Mouse (Mus musculus): ENCODE measurements at regions not wholly inside any gene's neighbourhood (a gene's known extent, or its start where the extent isn't known, plus 50 kb on each side); places are given as distances from the start of the nearest gene placed in this dataset.
"Not testable (repeated sequence)": the region's sequence is repeated elsewhere in the genome, so short reads cannot be mapped to it uniquely, and the experiment has no call there.

DNA sequence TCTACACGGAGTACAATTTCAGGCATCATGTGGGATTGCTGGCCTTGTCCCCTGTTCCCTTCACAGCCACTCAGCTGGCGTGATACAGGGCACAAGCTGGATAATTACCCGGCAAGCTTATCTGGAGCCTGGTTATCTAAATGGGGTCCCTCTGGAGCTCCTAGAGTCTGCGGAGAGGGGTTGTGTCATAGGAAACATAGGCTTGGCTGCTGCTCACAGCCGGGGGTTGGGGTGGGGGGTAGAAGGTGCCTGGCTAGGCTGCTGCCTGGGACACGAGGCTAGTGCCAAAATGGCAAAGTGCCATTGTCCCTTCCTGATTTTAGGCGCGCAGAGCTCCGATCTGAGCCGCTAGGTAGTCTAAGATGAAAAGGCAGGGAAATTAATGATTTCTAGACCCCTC, 88.6 kb downstream of the Phlda1 start:
- H3K4me3 ChIP-seq (replicated peaks), result no peak overlapping the region
- H3K27ac ChIP-seq, result no peak overlapping the region
- H3K9ac ChIP-seq, result no peak overlapping the region
- peaks cover 34% of the 10 kb centered on the region for H3K4me1 ChIP-seq
- H3K9me3 ChIP-seq (replicated peaks), result no peaks in the 10 kb centered on the region
- no peaks in the 10 kb centered on the region for H3K27me3 ChIP-seq
- ATAC-seq (replicated peaks; ENCODE audit: low FRiP score), result no peak
- H3K4me2 ChIP-seq, result no peak overlapping the region
- WGBS, result 70% methylated on average over 10 of the region's 10 CpGs
- no peaks in the 10 kb centered on the region for H3K36me3 ChIP-seq

- H3K4me2 ChIP-seq, result 0 out of 2 replicates have a peak overlapping the region, but pooled peaks have one; percentile 17
- no peaks in the 10 kb centered on the region for H3K9me3 ChIP-seq (replicated peaks)
- H3K36me3 ChIP-seq, result no peaks in the 10 kb centered on the region
- peak; percentile 55 for ATAC-seq (replicated peaks; ENCODE audit: low FRiP score)
- H3K4me1 ChIP-seq, result peaks cover 43% of the 10 kb centered on the region
- 22% methylated on average over 8 of the region's 8 CpGs for WGBS
- no peaks in the 10 kb centered on the region for H3K27me3 ChIP-seq
- 0 out of 2 replicates have a peak overlapping the region, but pooled peaks have one; percentile 5 for H3K27ac ChIP-seq
- no peak overlapping the region for H3K9ac ChIP-seq
- H3K4me3 ChIP-seq (replicated peaks), result no peak overlapping the region
Measured at GRCm38 (mm10) chr10:111595513-111595995, 89.5 kb downstream of the Phlda1 start.

GRCm38 (mm10) chr10:111598650-111599049, 92.6 kb downstream of the Phlda1 start:
- no peak overlapping the region for H3K9ac ChIP-seq
- no peaks in the 10 kb centered on the region for H3K36me3 ChIP-seq
- 76% methylated on average over 5 of the region's 5 CpGs for WGBS
- no peak overlapping the region for H3K4me3 ChIP-seq (replicated peaks)
- no peak for ATAC-seq (replicated peaks; ENCODE audit: low FRiP score)
- no peaks in the 10 kb centered on the region for H3K27me3 ChIP-seq
- H3K9me3 ChIP-seq (replicated peaks), result no peaks in the 10 kb centered on the region
- peaks cover 50% of the 10 kb centered on the region for H3K4me1 ChIP-seq
- no peak overlapping the region for H3K4me2 ChIP-seq
- no peak overlapping the region for H3K27ac ChIP-seq

DNA sequence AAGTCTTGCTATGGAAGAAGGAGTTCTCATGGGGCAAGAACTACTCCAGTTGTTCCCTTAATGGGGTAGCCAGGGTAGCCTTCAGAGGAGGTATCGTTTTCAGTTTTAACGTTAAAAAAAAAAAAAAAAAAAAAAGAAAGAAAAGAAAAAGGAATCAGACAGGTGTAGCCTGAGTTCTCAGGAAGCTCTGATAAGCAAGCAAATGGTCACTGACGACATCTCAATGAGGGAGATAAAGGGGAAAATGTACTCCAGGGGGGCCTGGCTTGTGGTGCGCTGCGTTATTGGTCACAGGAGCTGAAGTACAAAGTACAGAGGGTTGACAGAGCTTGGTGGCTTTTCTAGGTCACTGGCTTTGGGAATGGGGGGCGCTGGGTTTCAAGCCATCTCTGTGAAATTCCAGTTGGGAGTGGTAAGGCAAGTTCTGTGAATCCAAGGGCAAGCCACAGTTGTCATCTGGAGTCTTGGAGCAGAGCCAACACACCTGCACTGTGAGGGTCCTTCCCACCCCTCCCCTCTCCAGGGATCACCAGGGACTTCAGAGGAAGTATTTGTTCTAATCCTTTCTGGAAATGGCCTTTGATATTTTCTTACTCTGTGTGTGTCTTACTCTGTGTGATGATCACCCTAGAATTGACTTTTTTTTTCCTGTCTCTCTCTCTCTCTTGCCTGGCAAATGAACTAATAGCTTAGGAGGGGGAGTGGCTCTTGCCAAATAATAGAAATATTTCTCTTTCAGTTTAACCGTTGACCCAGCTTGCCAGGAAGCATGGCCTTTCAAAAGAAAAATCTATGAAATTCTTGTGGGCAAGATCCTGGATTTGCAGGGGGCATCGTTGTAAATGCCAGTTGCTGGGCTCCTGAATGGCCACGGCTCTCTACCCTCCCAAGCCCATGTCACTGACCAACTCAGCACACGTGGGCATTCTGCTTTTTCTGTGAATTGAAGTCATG, 93.5 kb downstream of the Phlda1 start:
- H3K27me3 ChIP-seq, result no peaks in the 10 kb centered on the region
- WGBS, result 62% methylated on average over 10 of the region's 10 CpGs
- no peaks in the 10 kb centered on the region for H3K9me3 ChIP-seq (replicated peaks)
- H3K4me1 ChIP-seq, result peaks cover 50% of the 10 kb centered on the region
- no peak overlapping the region for H3K4me2 ChIP-seq
- no peak overlapping the region for H3K4me3 ChIP-seq (replicated peaks)
- no peaks in the 10 kb centered on the region for H3K36me3 ChIP-seq
- no peak overlapping the region for H3K9ac ChIP-seq
- ATAC-seq (replicated peaks; ENCODE audit: low FRiP score), result no peak
- H3K27ac ChIP-seq, result peak overlapping the region; percentile 75

DNA sequence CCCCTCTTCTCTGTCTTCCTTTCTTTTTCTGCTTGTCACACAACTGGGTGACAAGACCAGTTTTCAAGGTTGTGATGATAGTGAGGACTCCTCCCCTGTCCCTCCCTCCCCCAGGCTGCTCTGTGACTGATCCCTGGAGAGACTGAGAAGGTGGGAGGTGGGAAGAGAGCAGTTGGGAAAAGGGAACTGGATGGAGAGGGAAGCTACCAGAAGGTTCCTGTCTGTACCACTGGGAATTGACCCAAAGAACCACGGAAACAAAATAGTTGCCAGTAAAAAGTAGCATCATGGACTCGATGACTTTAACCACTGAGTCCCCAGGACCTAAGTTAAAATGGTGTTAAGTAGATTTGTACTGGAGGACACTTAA, 94.2 kb downstream of the Phlda1 start:
- H3K9ac ChIP-seq, result no peak overlapping the region
- WGBS, result 36% methylated on average over 2 of the region's 2 CpGs

DNA sequence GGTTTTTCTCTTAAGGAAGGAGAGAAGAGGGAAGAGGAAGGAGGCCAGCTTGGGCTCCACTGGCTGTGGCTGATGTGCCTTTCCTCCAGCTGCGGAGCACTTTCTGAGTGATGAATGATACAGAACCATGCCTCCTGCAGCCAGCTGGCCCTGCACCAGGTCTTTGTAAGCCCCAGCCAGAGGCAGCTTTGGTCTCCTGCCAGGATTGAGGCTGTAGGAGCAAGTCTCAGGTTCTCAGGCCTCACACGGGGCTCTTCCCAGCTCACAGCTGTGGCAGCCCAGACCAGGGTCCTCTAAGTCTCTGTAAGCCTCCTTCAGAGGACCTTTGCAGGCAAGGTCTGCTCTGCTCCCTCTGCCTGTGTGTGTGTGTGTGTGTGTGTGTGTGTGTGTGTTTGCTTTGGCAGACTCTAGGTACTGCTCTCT, 94.6 kb downstream of the Phlda1 start:
- no peak overlapping the region for H3K9ac ChIP-seq
- H3K9me3 ChIP-seq (replicated peaks), result no peaks in the 10 kb centered on the region
- H3K4me1 ChIP-seq, result peaks cover 41% of the 10 kb centered on the region
- peak; percentile 90 for ATAC-seq (replicated peaks; ENCODE audit: low FRiP score)
- H3K4me2 ChIP-seq, result no peak overlapping the region
- H3K36me3 ChIP-seq, result no peaks in the 10 kb centered on the region
- peak overlapping the region; percentile 75 for H3K27ac ChIP-seq
- no peaks in the 10 kb centered on the region for H3K27me3 ChIP-seq
- H3K4me3 ChIP-seq (replicated peaks), result no peak overlapping the region
- 8% methylated on average over 2 of the region's 2 CpGs for WGBS

More for the DNA sequence above, 94.2 kb downstream of the Phlda1 start:
- Histone ChIP-seq H3K27ac (peak overlapping the region; percentile 75), H3K4me3 (replicated peaks) (no peak overlapping the region), H3K9me3 (replicated peaks) (no peaks in the 10 kb centered on the region), H3K27me3 (no peaks in the 10 kb centered on the region), H3K4me2 (no peak overlapping the region), H3K4me1 (peaks cover 46% of the 10 kb centered on the region), H3K36me3 (no peaks in the 10 kb centered on the region)
- ATAC-seq (replicated peaks; ENCODE audit: low FRiP score), result peak; percentile 19; the same call in 1 of the 2 replicates

DNA sequence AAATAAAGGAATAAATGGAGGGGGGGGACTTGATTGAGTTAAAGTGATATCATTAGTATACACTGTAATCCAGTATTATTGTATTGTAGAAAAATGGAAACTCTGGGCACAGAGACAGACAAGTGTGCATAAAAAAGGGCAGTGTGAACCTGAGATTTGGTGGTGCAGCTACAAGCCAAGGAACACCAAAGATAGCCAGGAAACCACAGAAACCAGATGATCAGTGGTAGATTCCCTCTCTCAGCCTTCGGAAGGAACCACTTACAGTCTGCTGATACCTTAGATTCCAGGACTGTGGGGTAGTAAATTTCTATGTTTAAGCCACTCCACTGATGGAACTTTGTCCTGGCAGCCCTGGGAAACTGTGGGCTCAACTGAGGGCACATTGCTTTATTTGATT, 97.1 kb downstream of the Phlda1 start:
- H3K27ac ChIP-seq, result no peak overlapping the region
- H3K4me1 ChIP-seq, result peaks cover 30% of the 10 kb centered on the region
- H3K9ac ChIP-seq, result no peak overlapping the region
- no peak overlapping the region for H3K4me3 ChIP-seq (replicated peaks)
- 93% methylated on average over 1 of the region's 1 CpGs for WGBS
- H3K36me3 ChIP-seq, result no peaks in the 10 kb centered on the region
- no peak for ATAC-seq (replicated peaks; ENCODE audit: low FRiP score)
- no peaks in the 10 kb centered on the region for H3K27me3 ChIP-seq
- no peak overlapping the region for H3K4me2 ChIP-seq
- H3K9me3 ChIP-seq (replicated peaks), result no peaks in the 10 kb centered on the region

- H3K27ac ChIP-seq; H3K4me2 ChIP-seq; H3K4me3 ChIP-seq (replicated peaks); ATAC-seq (replicated peaks; ENCODE audit: low FRiP score); H3K9me3 ChIP-seq (replicated peaks); H3K9ac ChIP-seq; H3K36me3 ChIP-seq; H3K4me1 ChIP-seq; H3K27me3 ChIP-seq: not testable (repeated sequence)
- WGBS, result 82% methylated on average over 2 of the region's 2 CpGs
Measured at GRCm38 (mm10) chr10:111607381-111607780, 101.3 kb downstream of the Phlda1 start.

DNA sequence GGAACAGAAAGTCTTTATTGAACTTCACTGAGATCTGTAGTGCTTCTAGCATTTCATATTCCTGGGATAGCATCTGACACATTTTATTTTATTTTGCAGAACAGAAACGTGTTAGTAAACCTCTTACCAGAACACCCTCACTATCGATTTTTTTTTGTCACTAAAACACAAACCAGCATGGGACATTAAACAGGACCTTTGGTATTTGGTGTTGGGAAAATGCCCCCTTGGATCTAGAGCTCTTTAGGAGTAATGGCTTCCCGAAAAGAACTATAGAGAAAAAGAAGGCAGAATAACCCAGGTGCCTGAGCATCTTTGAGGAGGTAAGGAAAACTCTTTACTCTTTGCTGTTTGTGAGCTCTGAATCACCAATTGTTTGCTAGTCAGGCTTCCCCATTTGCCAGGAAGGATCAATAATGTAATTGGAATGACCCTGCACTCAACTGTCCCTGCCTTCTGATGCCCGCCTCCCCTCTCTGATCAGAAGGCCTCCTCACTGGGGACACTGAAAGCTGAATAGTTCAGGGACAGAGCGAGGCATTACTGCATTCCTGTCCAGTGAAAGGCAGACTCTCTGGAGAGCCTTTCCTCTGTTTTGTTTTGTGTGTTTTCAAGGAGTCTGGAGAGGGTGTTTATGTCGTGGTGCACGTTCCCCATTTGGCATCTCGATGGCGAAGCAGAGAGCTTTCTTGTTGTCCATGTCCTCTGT, 102.5 kb downstream of the Phlda1 start:
- Histone ChIP-seq H3K9ac (no peak overlapping the region), H3K36me3 (no peaks in the 10 kb centered on the region), H3K4me1 (no peaks in the 10 kb centered on the region), H3K27me3 (no peaks in the 10 kb centered on the region), H3K27ac (no peak overlapping the region), H3K4me2 (no peak overlapping the region), H3K9me3 (replicated peaks) (no peaks in the 10 kb centered on the region), H3K4me3 (replicated peaks) (no peak overlapping the region)
- ATAC-seq (replicated peaks; ENCODE audit: low FRiP score), result no peak
- 72% methylated on average over 9 of the region's 9 CpGs for WGBS

DNA sequence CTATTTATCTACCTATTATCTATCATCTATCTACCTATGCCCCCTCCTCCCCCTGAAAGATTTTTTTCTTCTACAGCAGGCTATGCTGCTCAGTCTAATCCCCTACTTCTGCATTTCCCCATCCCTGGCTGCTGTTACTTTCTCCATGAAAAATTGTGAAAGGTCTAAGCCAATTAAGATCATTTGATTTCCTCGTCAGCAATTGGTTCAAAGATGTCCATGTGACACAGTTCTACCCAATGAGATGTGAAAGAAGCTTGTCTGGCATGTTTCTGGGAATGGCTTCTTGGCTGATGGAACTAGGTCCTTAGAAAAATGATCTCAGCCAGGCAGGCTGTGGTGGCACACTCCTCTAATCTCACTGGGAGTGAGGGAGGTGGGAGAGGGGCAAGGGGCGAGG, 103.8 kb downstream of the Phlda1 start:
- Histone ChIP-seq H3K27ac (no peak overlapping the region), H3K27me3 (no peaks in the 10 kb centered on the region), H3K4me3 (replicated peaks) (no peak overlapping the region), H3K4me2 (no peak overlapping the region), H3K9ac (no peak overlapping the region), H3K9me3 (replicated peaks) (no peaks in the 10 kb centered on the region), H3K4me1 (no peaks in the 10 kb centered on the region), H3K36me3 (no peaks in the 10 kb centered on the region)
- WGBS, result 86% methylated on average over 2 of the region's 2 CpGs
- no peak for ATAC-seq (replicated peaks; ENCODE audit: low FRiP score)

GRCm38 (mm10) chr10:111619627-111620270, 113.7 kb downstream of the Phlda1 start:
- no peaks in the 10 kb centered on the region for H3K36me3 ChIP-seq
- H3K27me3 ChIP-seq, result no peaks in the 10 kb centered on the region
- ATAC-seq (replicated peaks; ENCODE audit: low FRiP score), result no peak
- H3K9me3 ChIP-seq (replicated peaks), result no peaks in the 10 kb centered on the region
- WGBS, result 80% methylated on average over 11 of the region's 11 CpGs
- peaks cover 10% of the 10 kb centered on the region; the same call in 1 of the 2 replicates for H3K4me1 ChIP-seq
- no peak overlapping the region for H3K27ac ChIP-seq
- no peak overlapping the region for H3K9ac ChIP-seq
- no peak overlapping the region for H3K4me3 ChIP-seq (replicated peaks)
- H3K4me2 ChIP-seq, result no peak overlapping the region

Measured in kidney, embryonic 15.5 days (tissue).